Mouse (Mus musculus) hindbrain, postnatal 0 days (tissue): Measurements from ENCODE around the gene Tmem179b. TPM values are rescaled to one million over a fixed set of nuclear protein-coding genes. Genes with fewer than 3 reads are reported as not detected.

ENCODE experiments used
- ATAC-seq: fragments of 200-750 bp; cut with Nextera tagmentation; 2 replicates; pipeline ENCODE4 v1.8.0; 2017; ENCODE audit warnings: mild to moderate bottlenecking, moderate TSS enrichment, moderate library complexity
- DNase-seq: peaks from one replicate; pipeline ENCODE4 v3.0.0-alpha.2; 2015; ENCODE audit warnings: low spot score
- H3K27ac ChIP-seq: fragments of 300-500 bp; sonication (generic); 2 replicates; pipeline ENCODE4 v1.5.1; 2014; ENCODE audit warnings: mild to moderate bottlenecking
- H3K27me3 ChIP-seq: fragments of 300-500 bp; sonication (generic); 2 replicates; pipeline ENCODE4 v1.6.1; 2014; ENCODE audit warnings: low read length, mixed read lengths; ENCODE audit not compliant: insufficient read depth
- H3K36me3 ChIP-seq: fragments of 300-500 bp; sonication (generic); 2 replicates; pipeline ENCODE4 v1.6.1; 2014; ENCODE audit warnings: low read length, mixed read lengths; ENCODE audit not compliant: insufficient read depth
- H3K4me1 ChIP-seq: fragments of 300-500 bp; sonication (generic); 2 replicates; pipeline ENCODE4 v1.6.1; 2014; ENCODE audit warnings: antibody characterized with exemption, low read length, mixed read lengths; ENCODE audit not compliant: insufficient read depth
- H3K4me2 ChIP-seq: fragments of 300-500 bp; sonication (generic); 2 replicates; pipeline ENCODE4 v1.6.1; 2014; ENCODE audit warnings: low read depth, mild to moderate bottlenecking, low read length, moderate library complexity, mixed read lengths
- H3K4me3 ChIP-seq: fragments of 300-500 bp; sonication (generic); 2 replicates; pipeline ENCODE4 v1.5.1; 2014; ENCODE audit warnings: low read length
- H3K9ac ChIP-seq: fragments of 300-500 bp; sonication (generic); replicated peaks from 2 replicates; pipeline ENCODE4 v1.6.1; 2014; ENCODE audit warnings: mild to moderate bottlenecking, low read length, moderate library complexity, mixed read lengths
- H3K9me3 ChIP-seq: fragments of 300-500 bp; sonication (generic); 2 replicates; pipeline ENCODE4 v1.6.1; 2016; ENCODE audit warnings: low read length, mixed read lengths
- CTCF ChIP-seq: IDR thresholded peaks from 2 replicates; pipeline ENCODE4 v1.5.1; 2016; ENCODE audit warnings: antibody characterized with exemption, control low read depth, low read depth
- WGBS: fragments of 180-500 bp; shearing (Covaris S2); extraction: QIAGEN DNeasy Blood & Tissue Kit; methylation state at CpG from one replicate; pipeline ENCODE4 v1.1.7; 2014; 5-methylcytosine and 5-hydroxymethylcytosine counted together
- polyA plus RNA-seq: library from polyadenylated mRNA; unstranded; fragments of >200 nt; fragmentation: Nextera tagmentation; extraction: Ambion mirVana; gene quantifications from 2 replicates; pipeline ENCODE4 v1.2.1, GENCODE M21; 2015
- total RNA-seq: library from RNA; depleted of rRNA; stranded (reverse); fragments of >200 nt; gene quantifications from 2 replicates; pipeline ENCODE4 v1.2.3, GENCODE M21; 2014; rRNA removed

The Tmem179b gene
- total RNA-seq (29.5 and 31.0 TPM in 2 replicates), polyA plus RNA-seq (27.0 and 27.7 TPM in 2 replicates)

DNA sequence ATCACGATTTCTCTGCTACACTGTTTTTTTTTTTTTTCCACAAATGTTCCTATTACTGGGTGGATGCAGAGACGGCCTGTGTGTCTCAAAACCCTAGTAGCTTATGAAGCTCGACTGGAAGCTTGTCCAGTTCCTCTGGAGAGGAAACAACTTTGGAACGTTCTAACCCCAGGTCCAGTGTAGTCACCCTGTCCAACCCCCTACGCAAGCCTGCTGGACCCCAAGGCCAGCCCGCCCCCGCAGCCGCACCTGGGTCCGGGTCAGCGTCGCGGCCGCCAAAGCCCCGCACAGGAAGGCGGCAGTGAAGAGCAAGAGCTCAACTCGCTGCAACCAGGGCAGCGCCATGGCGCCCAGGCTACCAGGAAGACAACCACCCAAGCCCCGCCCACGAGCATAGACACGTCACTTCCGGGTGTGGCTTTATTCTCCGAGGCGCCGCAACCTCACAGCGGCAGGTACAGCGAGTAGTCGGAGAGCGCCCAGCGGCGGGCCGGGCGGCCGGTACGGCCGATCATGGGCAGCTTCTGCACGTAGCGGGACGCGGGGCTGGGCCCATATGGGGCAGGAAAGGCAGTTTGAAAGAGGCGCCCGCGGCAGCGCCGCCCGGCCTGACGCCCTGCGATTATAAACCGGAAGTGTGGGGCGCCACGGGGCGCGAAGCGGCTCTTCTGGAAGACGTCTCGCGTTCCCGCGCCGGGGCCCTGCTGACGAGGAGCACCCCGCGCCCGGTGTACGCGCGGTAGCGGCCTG, at the start of gene Tmem179b:
Gene Tmem179b (minus strand): TSS at position 382 of the 750 bp plus-strand sequence.
- peak within 1 kb of the TSS; percentile 69 for H3K4me3 ChIP-seq
- DNase-seq (peak; percentile 97), ATAC-seq (peak; percentile 94)
- peaks cover 14% of the 10 kb centered on the region; the same call in 1 of the 2 replicates for H3K36me3 ChIP-seq
- H3K9me3 ChIP-seq: no peaks in the 10 kb centered on the region
- peak within 1 kb of the TSS; percentile 95 for H3K27ac ChIP-seq
- peak within 1 kb of the TSS; percentile 93 for H3K9ac ChIP-seq
- TF ChIP-seq CTCF: peak; percentile 23; the same call in 1 of the 2 replicates
- peaks cover 12% of the 10 kb centered on the region for H3K4me1 ChIP-seq
- no peaks in the 10 kb centered on the region for H3K27me3 ChIP-seq
- WGBS: under 1% methylated on average over 67 of the region's 68 CpGs
- peak within 1 kb of the TSS; percentile 95 for H3K4me2 ChIP-seq

DNA sequence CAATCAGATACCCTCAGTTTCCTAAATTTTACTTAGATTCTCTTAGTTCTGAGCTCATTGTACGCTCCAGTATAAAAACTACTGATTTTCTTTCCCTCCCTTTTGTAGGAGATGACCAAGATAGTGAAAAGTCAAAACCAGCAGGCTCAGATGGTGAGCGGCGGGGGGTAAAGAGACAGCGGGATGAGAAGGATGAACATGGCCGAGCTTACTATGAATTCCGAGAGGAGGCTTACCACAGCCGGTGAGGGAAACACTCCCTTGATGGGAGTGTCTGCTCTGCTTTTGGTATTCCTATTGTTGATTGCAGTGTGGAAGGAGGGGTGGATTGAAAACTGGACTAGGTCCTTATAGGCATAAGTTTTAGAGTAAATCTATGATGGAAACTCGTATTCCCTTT, 48.4 kb upstream of the Tmem179b start:
- H3K9me3 ChIP-seq: no peaks in the 10 kb centered on the region
- 50% methylated on average over 8 of the region's 8 CpGs for WGBS
- peak; percentile 12 for DNase-seq
- H3K27me3 ChIP-seq: no peaks in the 10 kb centered on the region
- H3K4me3 ChIP-seq: peak overlapping the region; percentile 96
- H3K9ac ChIP-seq: peak overlapping the region; percentile 42; the same call in 1 of the 2 replicates
- no peak overlapping the region for H3K27ac ChIP-seq
- peaks cover 20% of the 10 kb centered on the region for H3K4me1 ChIP-seq
- H3K36me3 ChIP-seq: peaks cover 34% of the 10 kb centered on the region
- TF ChIP-seq CTCF: no peak
- H3K4me2 ChIP-seq: peak overlapping the region; percentile 95
- no peak for ATAC-seq

DNA sequence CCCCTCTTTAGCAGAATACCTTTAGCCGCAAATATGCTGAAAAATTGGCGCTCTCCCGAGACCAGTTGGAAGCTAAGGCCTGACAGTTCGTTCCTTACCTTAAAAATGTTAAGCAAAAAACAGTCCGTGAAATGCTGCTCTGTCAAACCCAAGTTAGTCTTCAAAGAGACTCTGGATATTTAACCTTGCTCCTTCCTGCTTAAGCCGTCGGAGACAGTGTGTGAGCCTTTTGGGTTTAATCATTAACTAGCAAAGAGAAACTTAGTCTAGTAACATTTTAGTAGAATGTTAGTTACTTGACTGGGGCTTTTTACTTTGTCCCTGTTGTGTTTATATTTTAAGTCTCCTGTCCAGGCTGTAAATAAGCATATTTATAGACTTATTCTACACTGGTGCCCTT, 46.9 kb upstream of the Tmem179b start:
- Histone ChIP-seq H3K9me3 (no peaks in the 10 kb centered on the region), H3K4me2 (peak overlapping the region; percentile 95), H3K4me3 (peak overlapping the region; percentile 96), H3K36me3 (peaks cover 24% of the 10 kb centered on the region), H3K9ac (peak overlapping the region; percentile 98), H3K4me1 (peaks cover 25% of the 10 kb centered on the region), H3K27me3 (no peaks in the 10 kb centered on the region), H3K27ac (peak overlapping the region; percentile 99; the same call in 1 of the 2 replicates)
- DNase-seq (no peak), ATAC-seq (no peak)
- under 1% methylated on average over 7 of the region's 7 CpGs for WGBS
- no peak for TF ChIP-seq CTCF

DNA sequence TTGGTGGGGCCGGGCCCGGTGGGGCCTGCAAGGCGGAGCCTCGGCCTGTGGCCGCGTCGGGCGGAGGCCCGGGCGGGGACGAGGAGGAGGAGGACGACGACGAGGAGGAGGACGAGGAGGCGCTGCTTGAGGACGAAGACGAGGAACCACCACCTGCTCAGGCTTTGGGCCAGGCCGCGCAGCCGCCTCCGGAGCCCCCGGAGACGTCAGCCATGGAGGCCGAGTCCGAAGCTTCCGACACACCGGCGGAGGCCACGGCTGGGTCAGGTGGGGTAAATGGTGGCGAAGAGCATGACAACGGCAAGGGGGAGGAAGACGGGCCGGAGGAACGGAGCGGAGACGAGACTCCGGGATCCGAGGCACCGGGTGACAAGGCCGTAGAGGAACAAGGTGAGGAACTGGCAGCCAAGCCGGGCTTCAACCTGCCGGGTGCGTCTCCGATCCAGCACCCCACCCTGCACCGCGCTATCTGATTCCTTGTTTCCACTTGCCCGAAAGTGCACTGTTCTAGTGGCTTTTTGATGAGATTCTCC, 46.2 kb upstream of the Tmem179b start:
- no peak for DNase-seq
- no peaks in the 10 kb centered on the region for H3K27me3 ChIP-seq
- H3K9ac ChIP-seq: peak overlapping the region; percentile 98
- H3K4me3 ChIP-seq: peak overlapping the region; percentile 96
- no peak for TF ChIP-seq CTCF
- peak overlapping the region; percentile 95 for H3K4me2 ChIP-seq
- H3K36me3 ChIP-seq: peaks cover 19% of the 10 kb centered on the region
- WGBS: under 1% methylated on average over 46 of the region's 48 CpGs
- H3K27ac ChIP-seq: peak overlapping the region; percentile 99
- H3K4me1 ChIP-seq: peaks cover 29% of the 10 kb centered on the region
- H3K9me3 ChIP-seq: no peaks in the 10 kb centered on the region
- no peak for ATAC-seq

GRCm38 (mm10) chr19:8819596-8820423, 45.5 kb upstream of the Tmem179b start, which contains the start of gene Hnrnpul2:
Hnrnpul2 (plus strand) TSS chr19:8820010.
- Histone ChIP-seq H3K27me3 (no peaks in the 10 kb centered on the region), H3K4me2 (peak within 1 kb of the TSS; percentile 95), H3K9ac (peak within 1 kb of the TSS; percentile 98), H3K36me3 (peaks cover 12% of the 10 kb centered on the region), H3K4me1 (peaks cover 30% of the 10 kb centered on the region), H3K9me3 (no peaks in the 10 kb centered on the region), H3K27ac (peak within 1 kb of the TSS; percentile 99), H3K4me3 (peak within 1 kb of the TSS; percentile 96)
- TF ChIP-seq CTCF: no peak
- ATAC-seq: peak; percentile 96
- under 1% methylated on average over 82 of the region's 83 CpGs for WGBS
- peak; percentile 100 for DNase-seq
